Mouse (Mus musculus): ENCODE results near the gene Map1b. TPM values are rescaled to one million over a fixed set of nuclear protein-coding genes. Genes with fewer than 3 reads are reported as not detected.

The Map1b gene
- total and polyA plus RNA-seq, 2 experiments from 2014 or later = 781 to 2,082 TPM

DNA sequence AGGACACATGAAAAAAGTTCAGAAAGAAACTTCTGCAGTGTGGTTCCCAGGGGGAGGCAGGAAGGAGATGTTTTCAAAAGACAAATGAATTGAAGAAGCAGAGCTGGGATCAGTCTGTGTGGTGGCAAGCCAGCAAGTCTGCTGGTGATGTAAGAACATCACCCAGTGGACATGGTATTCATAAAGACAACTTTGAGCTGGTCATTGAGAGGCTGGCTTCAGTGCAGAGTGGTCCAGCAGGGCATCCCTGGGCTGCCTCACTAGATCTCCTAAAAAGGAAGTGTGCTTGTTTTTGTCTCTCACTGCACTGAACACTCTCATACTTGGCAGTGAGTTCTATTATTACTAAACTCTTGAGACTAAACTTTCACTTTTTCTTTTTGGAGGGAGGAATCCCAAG, 32.9 kb downstream of the Map1b start:
- Histone ChIP-seq H3K4me1 (ENCODE audit: insufficient read depth) (peaks cover 19% of the 10 kb centered on the region), H3K9ac (no peak overlapping the region), H3K27ac (ENCODE audit: low read depth, low read length) (no peak overlapping the region), H3K9me3 (ENCODE audit: low read length) (no peaks in the 10 kb centered on the region), H3K4me2 (ENCODE audit: low read depth) (no peak overlapping the region), H3K27me3 (ENCODE audit: insufficient read depth, low read length) (no peaks in the 10 kb centered on the region), H3K4me3 (ENCODE audit: low read depth, low read length) (no peak overlapping the region), H3K36me3 (ENCODE audit: insufficient read depth) (peaks cover 24% of the 10 kb centered on the region)
- no peak for DNase-seq
- no peak for TF ChIP-seq CTCF (IDR thresholded peaks at IDR 0.05; ENCODE audit: low read depth)
- ATAC-seq = no peak

DNA sequence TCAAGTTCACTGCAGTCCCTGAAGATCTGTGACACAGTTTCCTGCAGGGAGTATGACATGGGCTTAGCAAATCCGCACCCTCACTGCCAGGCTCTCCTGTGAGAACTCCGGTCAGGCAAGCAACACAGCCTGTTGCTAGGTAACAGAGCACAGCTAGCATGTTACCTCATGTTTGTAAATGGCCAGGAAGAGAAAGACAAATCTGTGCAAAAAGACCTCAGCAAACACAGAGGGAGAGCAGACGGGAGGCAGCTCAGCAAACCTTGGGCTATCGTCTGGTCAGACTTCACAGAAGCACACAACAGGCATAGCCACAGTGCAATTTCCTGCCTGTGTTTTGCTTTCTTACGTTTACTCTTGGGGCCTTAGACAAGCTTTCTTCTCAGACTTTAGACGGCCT, 40.9 kb downstream of the Map1b start:
- no peaks in the 10 kb centered on the region for H3K27me3 ChIP-seq (ENCODE audit: insufficient read depth, low read length)
- ATAC-seq (peak; percentile 74), DNase-seq (peak; percentile 55)
- 4% methylated on average over 6 of the region's 6 CpGs for WGBS
- peak overlapping the region; percentile 6; the same call in 1 of the 2 replicates for H3K9ac ChIP-seq
- H3K4me1 ChIP-seq (ENCODE audit: insufficient read depth) = peaks cover 18% of the 10 kb centered on the region
- H3K4me3 ChIP-seq (ENCODE audit: low read depth, low read length) = no peak overlapping the region
- H3K36me3 ChIP-seq (ENCODE audit: insufficient read depth) = peaks cover 15% of the 10 kb centered on the region
- H3K9me3 ChIP-seq (ENCODE audit: low read length) = no peaks in the 10 kb centered on the region
- TF ChIP-seq CTCF (IDR thresholded peaks at IDR 0.05; ENCODE audit: low read depth) = no peak
- peak overlapping the region; percentile 45; the same call in 1 of the 2 replicates for H3K27ac ChIP-seq (ENCODE audit: low read depth, low read length)
- H3K4me2 ChIP-seq (ENCODE audit: low read depth) = no peak overlapping the region

DNA sequence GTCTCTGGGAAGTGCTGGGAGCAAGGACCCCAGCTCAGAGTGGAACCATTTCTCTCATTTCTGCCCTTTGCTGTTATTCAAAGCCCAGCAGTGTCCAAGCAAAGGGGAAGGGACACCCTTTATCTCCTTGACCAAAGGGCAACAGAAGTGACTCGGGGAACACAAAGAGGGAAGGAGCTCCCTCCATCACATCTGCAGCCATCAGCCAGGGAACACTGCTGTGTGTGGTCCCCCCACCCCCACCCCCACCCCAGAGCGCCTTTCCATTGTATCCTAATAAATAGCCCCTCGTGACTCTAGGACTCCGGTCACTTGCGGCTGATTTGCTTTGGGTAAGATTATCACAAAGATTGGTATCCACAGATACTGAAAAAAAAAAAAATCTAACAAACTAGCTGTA, 41.3 kb downstream of the Map1b start:
- H3K4me3 ChIP-seq (ENCODE audit: low read depth, low read length) = no peak overlapping the region
- H3K9me3 ChIP-seq (ENCODE audit: low read length) = no peaks in the 10 kb centered on the region
- no peak for TF ChIP-seq CTCF (IDR thresholded peaks at IDR 0.05; ENCODE audit: low read depth)
- H3K9ac ChIP-seq = no peak overlapping the region
- no peak overlapping the region for H3K4me2 ChIP-seq (ENCODE audit: low read depth)
- ATAC-seq (no peak), DNase-seq (no peak)
- WGBS = 5% methylated on average over 5 of the region's 5 CpGs
- peaks cover 15% of the 10 kb centered on the region for H3K36me3 ChIP-seq (ENCODE audit: insufficient read depth)
- H3K27ac ChIP-seq (ENCODE audit: low read depth, low read length) = no peak overlapping the region
- peaks cover 22% of the 10 kb centered on the region for H3K4me1 ChIP-seq (ENCODE audit: insufficient read depth)
- no peaks in the 10 kb centered on the region for H3K27me3 ChIP-seq (ENCODE audit: insufficient read depth, low read length)

DNA sequence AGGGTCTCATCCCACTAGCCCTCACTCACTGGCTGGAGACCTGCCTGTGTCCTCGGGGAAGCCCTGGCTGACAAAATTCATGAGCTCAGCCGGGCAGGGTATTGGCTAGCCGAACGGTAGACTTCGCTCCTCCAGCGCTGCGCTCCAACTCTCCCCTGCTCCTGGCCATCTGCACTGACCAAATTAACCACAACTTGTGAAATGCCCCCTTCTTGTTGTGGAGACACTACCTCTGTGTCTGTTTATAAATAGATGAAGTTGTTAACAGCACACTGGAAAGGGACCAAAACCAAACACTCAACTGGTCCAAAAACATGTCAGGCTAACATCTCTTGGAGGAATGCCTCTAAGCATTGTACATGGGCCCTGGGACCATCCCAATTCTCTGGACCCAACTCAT, 42.2 kb downstream of the Map1b start:
- Histone ChIP-seq H3K9me3 (ENCODE audit: low read length) (no peaks in the 10 kb centered on the region), H3K27ac (ENCODE audit: low read depth, low read length) (no peak overlapping the region), H3K4me2 (ENCODE audit: low read depth) (no peak overlapping the region), H3K9ac (no peak overlapping the region), H3K36me3 (ENCODE audit: insufficient read depth) (peaks cover 6% of the 10 kb centered on the region), H3K4me1 (ENCODE audit: insufficient read depth) (peaks cover 23% of the 10 kb centered on the region), H3K27me3 (ENCODE audit: insufficient read depth, low read length) (no peaks in the 10 kb centered on the region), H3K4me3 (ENCODE audit: low read depth, low read length) (no peak overlapping the region)
- no peak for TF ChIP-seq CTCF (IDR thresholded peaks at IDR 0.05; ENCODE audit: low read depth)
- WGBS = 34% methylated on average over 7 of the region's 7 CpGs
- peak; percentile 50 for DNase-seq
- peak; percentile 62 for ATAC-seq

DNA sequence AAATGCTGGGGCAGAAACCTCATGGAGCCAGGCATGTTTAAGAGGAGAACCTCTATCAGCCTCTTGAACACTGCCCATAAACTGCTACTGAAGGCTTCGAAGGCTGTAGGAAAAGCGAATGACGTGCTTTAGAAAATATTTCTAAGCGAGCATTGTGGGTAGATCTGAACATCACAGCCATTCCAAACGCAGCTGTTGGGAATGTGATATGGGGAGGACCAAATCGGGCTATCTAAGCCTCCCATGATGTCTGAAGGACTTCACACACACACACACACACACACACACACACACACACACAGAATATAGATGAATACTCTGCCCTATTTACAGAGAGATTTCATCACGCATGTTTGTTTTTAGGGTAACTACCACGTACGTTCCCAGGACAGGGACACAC, 44.3 kb downstream of the Map1b start:
- H3K4me1 ChIP-seq (ENCODE audit: insufficient read depth) = peaks cover 23% of the 10 kb centered on the region
- H3K9me3 ChIP-seq (ENCODE audit: low read length) = no peaks in the 10 kb centered on the region
- 89% methylated on average over 9 of the region's 9 CpGs for WGBS
- ATAC-seq (no peak), DNase-seq (no peak)
- no peak overlapping the region for H3K4me2 ChIP-seq (ENCODE audit: low read depth)
- H3K36me3 ChIP-seq (ENCODE audit: insufficient read depth) = peaks cover 5% of the 10 kb centered on the region; the same call in 1 of the 2 replicates
- no peaks in the 10 kb centered on the region for H3K27me3 ChIP-seq (ENCODE audit: insufficient read depth, low read length)
- H3K9ac ChIP-seq = no peak overlapping the region
- H3K4me3 ChIP-seq (ENCODE audit: low read depth, low read length) = no peak overlapping the region
- no peak for TF ChIP-seq CTCF (IDR thresholded peaks at IDR 0.05; ENCODE audit: low read depth)
- H3K27ac ChIP-seq (ENCODE audit: low read depth, low read length) = no peak overlapping the region

DNA sequence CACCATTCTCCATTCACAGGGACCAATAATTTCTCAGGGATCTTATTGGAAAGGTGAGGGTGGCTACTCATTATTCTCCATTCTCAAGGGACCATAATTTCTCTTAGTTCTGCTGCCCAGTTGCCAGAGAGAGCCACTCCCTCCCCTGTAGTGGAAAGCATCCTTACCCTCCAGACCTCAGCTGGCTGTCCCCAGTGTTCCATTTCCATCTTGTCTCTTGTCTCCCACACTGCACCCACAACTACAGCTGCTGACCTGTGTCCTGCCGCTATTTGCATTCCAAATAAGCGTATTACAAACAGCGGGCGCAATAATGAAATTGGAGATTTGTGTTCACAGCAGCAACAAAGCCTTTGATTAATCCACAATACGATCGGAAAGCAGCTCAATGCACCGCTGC, 46.3 kb downstream of the Map1b start:
- Histone ChIP-seq H3K27ac (ENCODE audit: low read depth, low read length) (no peak overlapping the region), H3K4me2 (ENCODE audit: low read depth) (no peak overlapping the region), H3K4me3 (ENCODE audit: low read depth, low read length) (no peak overlapping the region), H3K9ac (no peak overlapping the region), H3K9me3 (ENCODE audit: low read length) (no peaks in the 10 kb centered on the region), H3K27me3 (ENCODE audit: insufficient read depth, low read length) (no peaks in the 10 kb centered on the region), H3K4me1 (ENCODE audit: insufficient read depth) (peaks cover 12% of the 10 kb centered on the region; the same call in 1 of the 2 replicates), H3K36me3 (ENCODE audit: insufficient read depth) (no peaks in the 10 kb centered on the region)
- ATAC-seq = no peak
- WGBS = 29% methylated on average over 7 of the region's 7 CpGs
- no peak for TF ChIP-seq CTCF (IDR thresholded peaks at IDR 0.05; ENCODE audit: low read depth)
- no peak for DNase-seq

DNA sequence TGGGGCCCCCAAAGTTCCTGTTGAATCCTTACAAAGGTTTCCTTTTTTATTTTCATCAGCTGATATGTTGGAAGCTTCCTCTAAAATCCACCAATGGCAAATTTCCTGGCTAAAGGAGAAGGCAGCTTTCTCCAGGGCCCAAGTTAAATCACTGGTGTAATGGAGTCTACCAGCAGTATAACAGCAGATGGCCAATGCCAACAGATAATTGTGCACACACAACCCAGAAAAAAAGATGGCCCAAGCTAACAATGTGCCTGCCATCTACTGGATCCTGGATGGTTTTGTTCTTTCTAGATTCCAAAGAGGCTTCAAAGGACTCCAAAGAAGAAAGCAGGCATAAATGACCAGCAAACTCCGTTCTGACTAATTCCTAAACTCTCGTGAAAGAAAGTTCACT, 48.1 kb downstream of the Map1b start:
- no peaks in the 10 kb centered on the region for H3K9me3 ChIP-seq (ENCODE audit: low read length)
- no peak overlapping the region for H3K4me2 ChIP-seq (ENCODE audit: low read depth)
- H3K4me1 ChIP-seq (ENCODE audit: insufficient read depth) = 0 out of 2 replicates have a peak, but pooled peaks cover 7% of the 10 kb centered on the region
- no peak overlapping the region for H3K9ac ChIP-seq
- H3K27me3 ChIP-seq (ENCODE audit: insufficient read depth, low read length) = no peaks in the 10 kb centered on the region
- TF ChIP-seq CTCF (IDR thresholded peaks at IDR 0.05; ENCODE audit: low read depth) = no peak
- H3K4me3 ChIP-seq (ENCODE audit: low read depth, low read length) = no peak overlapping the region
- H3K27ac ChIP-seq (ENCODE audit: low read depth, low read length) = no peak overlapping the region
- WGBS = 51% methylated on average over 2 of the region's 2 CpGs
- no peak for DNase-seq
- no peak for ATAC-seq
- H3K36me3 ChIP-seq (ENCODE audit: insufficient read depth) = no peaks in the 10 kb centered on the region

All from forebrain, postnatal 0 days (tissue).